Mouse (Mus musculus) forebrain, embryonic 11.5 days (tissue): ENCODE measurements around the gene Gm11077. TPM values are rescaled to one million over a fixed set of nuclear protein-coding genes. Genes with fewer than 3 reads are reported as not detected.

Experiments used
- ATAC-seq: fragments of 200-750 bp; cut with Nextera tagmentation; replicated peaks from 2 replicates; pipeline ENCODE4 v1.8.0; 2017; ENCODE audit warnings: moderate TSS enrichment; ENCODE audit not compliant: low FRiP score
- DNase-seq: peaks from one replicate; pipeline ENCODE4 v3.0.0-alpha.2; 2017; ENCODE audit warnings: low spot score
- H3K27ac ChIP-seq: fragments of 300-500 bp; sonication (generic); 2 replicates; pipeline ENCODE4 v1.5.1; 2014; ENCODE audit warnings: low read depth, low read length
- H3K27me3 ChIP-seq: fragments of 300-500 bp; sonication (generic); 2 replicates; pipeline ENCODE4 v1.6.1; 2014; ENCODE audit warnings: mild to moderate bottlenecking, low read length, mixed read lengths; ENCODE audit not compliant: control insufficient read depth, insufficient read depth
- H3K36me3 ChIP-seq: fragments of 300-500 bp; sonication (generic); 2 replicates; pipeline ENCODE4 v1.6.1; 2014; ENCODE audit warnings: mild to moderate bottlenecking, low read length, moderate library complexity, mixed read lengths; ENCODE audit not compliant: control insufficient read depth, insufficient read depth
- H3K4me1 ChIP-seq: fragments of 300-500 bp; sonication (generic); replicated peaks from 2 replicates; pipeline ENCODE4 v1.6.1; 2014; ENCODE audit warnings: low read length, mixed read lengths; ENCODE audit not compliant: control insufficient read depth, insufficient read depth
- H3K4me2 ChIP-seq: fragments of 300-500 bp; sonication (generic); 2 replicates; pipeline ENCODE4 v1.6.1; 2014; ENCODE audit warnings: low read depth, mild to moderate bottlenecking, low read length, moderate library complexity, mixed read lengths; ENCODE audit not compliant: severe bottlenecking
- H3K4me3 ChIP-seq: fragments of 300-500 bp; sonication (generic); 2 replicates; pipeline ENCODE4 v1.5.1; 2014; ENCODE audit warnings: low read depth, low read length
- H3K9ac ChIP-seq: fragments of 300-500 bp; sonication (generic); 2 replicates; pipeline ENCODE4 v1.6.1; 2014; ENCODE audit warnings: low read length
- H3K9me3 ChIP-seq: fragments of 300-500 bp; sonication (generic); 2 replicates; pipeline ENCODE4 v1.6.1; 2016; ENCODE audit warnings: low read length, mixed read lengths; ENCODE audit not compliant: control insufficient read depth
- WGBS: fragments of 180-500 bp; shearing (Covaris S2); extraction: QIAGEN DNeasy Blood & Tissue Kit; methylation state at CpG from one replicate; pipeline ENCODE4 v1.1.7; 2014; 5-methylcytosine and 5-hydroxymethylcytosine counted together
- polyA plus RNA-seq: library from polyadenylated mRNA; unstranded; fragments of >200 nt; fragmentation: Nextera tagmentation; extraction: Ambion mirVana; gene quantifications from 2 replicates; pipeline ENCODE4 v1.2.1, GENCODE M21; 2014

The Gm11077 gene
- polyA plus RNA-seq, 1 experiment from 2014 or later, result not detected

DNA sequence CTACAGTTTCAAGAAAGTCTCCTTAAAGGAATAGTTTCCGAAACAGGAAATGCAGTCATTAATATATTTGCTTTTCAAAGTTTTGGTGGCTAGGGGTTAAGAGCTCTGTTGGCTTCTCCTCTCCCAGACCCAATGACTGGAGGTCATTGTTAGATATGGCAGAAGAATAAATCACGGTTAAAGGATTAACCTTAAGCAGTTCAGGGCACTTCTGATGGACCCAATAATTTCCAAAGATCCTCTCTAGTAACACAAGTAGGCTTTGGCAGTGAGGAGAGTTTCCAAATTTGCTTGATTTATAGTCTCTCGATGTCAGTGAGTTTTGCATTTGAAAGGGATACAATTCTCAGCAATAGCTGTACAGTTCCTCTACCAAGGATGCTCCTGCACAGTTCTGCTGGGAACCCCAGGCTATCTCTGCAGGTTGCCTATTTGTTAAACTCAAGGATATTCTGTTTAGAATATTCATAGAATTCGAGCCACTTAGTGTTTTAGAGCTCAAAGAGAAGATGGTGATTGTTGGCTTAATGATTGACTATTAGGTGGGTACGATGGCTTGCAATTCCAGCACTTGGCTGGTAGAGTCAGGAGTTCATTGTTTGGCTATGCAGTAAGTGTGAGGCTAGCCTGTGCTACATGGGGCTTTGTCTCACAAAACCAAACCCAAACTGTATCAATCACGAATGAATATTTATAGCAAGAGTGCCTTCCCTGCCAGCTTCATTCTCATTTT is 1.8 kb downstream of the Gm11077 start:
- no peak overlapping the region for H3K27ac ChIP-seq
- no peaks in the 10 kb centered on the region for H3K36me3 ChIP-seq
- H3K4me1 ChIP-seq, result no peaks in the 10 kb centered on the region
- WGBS, result 79% methylated on average over 6 of the region's 6 CpGs
- ATAC-seq (no peak), DNase-seq (no peak)
- no peak overlapping the region for H3K4me3 ChIP-seq
- no peak overlapping the region for H3K9ac ChIP-seq
- H3K4me2 ChIP-seq, result no peak overlapping the region
- no peaks in the 10 kb centered on the region; the same call in 1 of the 2 replicates for H3K9me3 ChIP-seq
- H3K27me3 ChIP-seq, result no peaks in the 10 kb centered on the region

- no peak overlapping the region for H3K9ac ChIP-seq
- H3K27me3 ChIP-seq, result no peaks in the 10 kb centered on the region
- no peaks in the 10 kb centered on the region for H3K36me3 ChIP-seq
- H3K4me3 ChIP-seq, result no peak overlapping the region
- 69% methylated on average over 1 of the region's 1 CpGs for WGBS
- H3K4me1 ChIP-seq, result no peaks in the 10 kb centered on the region
- DNase-seq (no peak), ATAC-seq (peak; percentile 58)
- no peak overlapping the region for H3K27ac ChIP-seq
- no peaks in the 10 kb centered on the region; the same call in 1 of the 2 replicates for H3K9me3 ChIP-seq
- no peak overlapping the region for H3K4me2 ChIP-seq
Measured at GRCm38 (mm10) chr6:140731402-140731730, 2.3 kb downstream of the Gm11077 start.

DNA sequence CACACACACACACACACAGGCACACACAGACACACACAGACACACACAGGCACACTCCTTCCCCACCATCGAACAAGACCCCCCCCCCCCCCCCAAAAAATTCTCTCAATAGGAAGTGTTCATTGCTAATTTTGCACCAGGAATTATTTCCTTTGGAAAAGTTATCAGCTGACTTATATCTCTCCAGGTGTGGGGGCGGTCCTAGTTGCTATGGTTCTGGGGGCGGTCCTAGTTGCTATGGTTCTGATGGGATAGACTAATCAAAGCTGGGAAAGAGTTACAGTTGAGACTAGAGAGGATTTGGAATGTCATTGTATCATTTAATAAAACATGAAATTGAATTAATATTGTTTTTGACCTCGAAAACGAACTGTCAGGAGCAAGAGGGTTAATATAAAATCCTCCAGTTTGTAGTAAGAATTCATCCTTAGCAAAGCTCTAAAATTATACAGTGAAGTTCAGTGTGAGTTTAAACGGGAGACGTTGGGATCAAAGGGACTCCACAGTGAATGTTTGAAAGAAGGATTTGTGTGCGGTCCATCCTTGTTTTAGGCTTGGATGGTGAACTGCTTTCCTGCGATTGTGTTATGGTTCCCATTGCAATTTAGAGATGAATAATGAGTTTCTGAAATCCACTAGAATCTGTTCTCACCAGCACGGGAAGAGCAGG is 4.0 kb downstream of the Gm11077 start:
- Histone ChIP-seq H3K4me3 (peak overlapping the region; percentile 25), H3K9me3 (no peaks in the 10 kb centered on the region; the same call in 1 of the 2 replicates), H3K36me3 (no peaks in the 10 kb centered on the region), H3K4me2 (peak overlapping the region; percentile 52), H3K4me1 (no peaks in the 10 kb centered on the region), H3K9ac (peak overlapping the region; percentile 50; the same call in 1 of the 2 replicates), H3K27me3 (no peaks in the 10 kb centered on the region), H3K27ac (no peak overlapping the region)
- WGBS, result 39% methylated on average over 10 of the region's 10 CpGs
- DNase-seq, result no peak
- ATAC-seq, result peak; percentile 68; the same call in 1 of the 2 replicates

- ATAC-seq (peak; percentile 60), DNase-seq (no peak)
- H3K4me1 ChIP-seq, result no peaks in the 10 kb centered on the region
- no peak overlapping the region for H3K27ac ChIP-seq
- peak overlapping the region; percentile 50; the same call in 1 of the 2 replicates for H3K9ac ChIP-seq
- no peaks in the 10 kb centered on the region; the same call in 1 of the 2 replicates for H3K9me3 ChIP-seq
- no peaks in the 10 kb centered on the region for H3K36me3 ChIP-seq
- peak overlapping the region; percentile 25 for H3K4me3 ChIP-seq
- H3K4me2 ChIP-seq, result peak overlapping the region; percentile 52
- no peaks in the 10 kb centered on the region for H3K27me3 ChIP-seq
- WGBS, result 9% methylated on average over 15 of the region's 15 CpGs
Measured at GRCm38 (mm10) chr6:140733641-140733986, 4.5 kb downstream of the Gm11077 start.

DNA sequence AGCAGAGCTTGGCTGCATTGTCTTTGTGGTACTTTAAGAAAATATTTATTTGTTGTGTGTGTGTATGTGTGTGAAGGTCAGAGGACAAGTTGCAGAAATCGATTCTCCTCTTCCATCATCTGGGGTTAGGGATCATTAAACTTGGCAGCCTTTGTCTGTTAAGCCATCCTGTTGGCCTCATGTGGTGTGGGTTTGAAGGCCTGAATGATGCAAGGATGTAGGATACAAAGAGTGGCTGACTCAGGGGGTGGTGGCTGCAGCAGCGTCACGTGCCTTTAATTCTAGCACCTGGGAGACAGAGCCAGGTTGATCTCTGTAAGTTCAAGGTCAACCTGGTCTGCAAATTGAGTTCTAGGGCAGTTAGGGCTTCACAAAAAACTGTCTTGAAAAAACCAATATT is 16.5 kb downstream of the Gm11077 start:
- no peak overlapping the region for H3K4me2 ChIP-seq
- H3K36me3 ChIP-seq, result no peaks in the 10 kb centered on the region
- H3K4me3 ChIP-seq, result no peak overlapping the region
- WGBS, result 69% methylated on average over 3 of the region's 3 CpGs
- no peak overlapping the region for H3K27ac ChIP-seq
- no peak for DNase-seq
- no peaks in the 10 kb centered on the region for H3K9me3 ChIP-seq
- no peaks in the 10 kb centered on the region for H3K4me1 ChIP-seq
- ATAC-seq, result no peak
- H3K27me3 ChIP-seq, result no peaks in the 10 kb centered on the region
- no peak overlapping the region for H3K9ac ChIP-seq

DNA sequence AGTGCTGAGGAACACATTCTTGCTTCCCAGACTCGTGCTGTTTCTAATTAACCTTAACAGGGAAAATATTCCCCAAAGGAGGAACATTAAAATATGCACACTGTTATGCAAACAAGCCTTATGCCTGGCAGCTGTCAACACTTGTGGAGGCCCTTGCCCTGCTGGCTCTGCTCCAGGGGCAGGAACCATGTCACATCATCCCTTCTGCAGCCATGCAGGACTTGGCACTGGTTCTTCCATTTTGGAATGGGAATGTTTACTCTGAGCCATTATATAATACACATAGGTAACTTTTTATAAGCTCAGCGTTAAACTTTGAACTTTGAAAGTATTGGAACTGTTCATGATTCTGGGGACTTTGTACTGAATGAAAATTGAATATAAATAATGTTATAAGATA is 18.5 kb downstream of the Gm11077 start:
- H3K27ac ChIP-seq, result no peak overlapping the region
- H3K9me3 ChIP-seq, result no peaks in the 10 kb centered on the region
- H3K4me3 ChIP-seq, result no peak overlapping the region
- DNase-seq, result no peak
- ATAC-seq, result no peak
- H3K4me2 ChIP-seq, result no peak overlapping the region
- H3K4me1 ChIP-seq, result no peaks in the 10 kb centered on the region
- WGBS, result 72% methylated on average over 2 of the region's 2 CpGs
- H3K9ac ChIP-seq, result no peak overlapping the region
- no peaks in the 10 kb centered on the region for H3K36me3 ChIP-seq
- H3K27me3 ChIP-seq, result no peaks in the 10 kb centered on the region

- Histone ChIP-seq H3K4me3 (no peak overlapping the region), H3K27ac (no peak overlapping the region), H3K9ac (no peak overlapping the region), H3K27me3 (no peaks in the 10 kb centered on the region), H3K36me3 (no peaks in the 10 kb centered on the region), H3K4me1 (no peaks in the 10 kb centered on the region), H3K4me2 (no peak overlapping the region), H3K9me3 (no peaks in the 10 kb centered on the region)
- ATAC-seq (no peak), DNase-seq (no peak)
- 82% methylated on average over 8 of the region's 8 CpGs for WGBS
Measured at GRCm38 (mm10) chr6:140750371-140751080, 21.4 kb downstream of the Gm11077 start.

GRCm38 (mm10) chr6:140766365-140766764 is 37.3 kb downstream of the Gm11077 start:
- WGBS, result 51% methylated on average over 9 of the region's 9 CpGs
- H3K9me3 ChIP-seq, result no peaks in the 10 kb centered on the region
- no peaks in the 10 kb centered on the region for H3K4me1 ChIP-seq
- no peak overlapping the region for H3K27ac ChIP-seq
- H3K4me2 ChIP-seq, result no peak overlapping the region
- DNase-seq (no peak), ATAC-seq (no peak)
- H3K27me3 ChIP-seq, result no peaks in the 10 kb centered on the region
- H3K4me3 ChIP-seq, result no peak overlapping the region
- no peaks in the 10 kb centered on the region for H3K36me3 ChIP-seq
- H3K9ac ChIP-seq, result no peak overlapping the region
